Mouse (Mus musculus) layer of hippocampus, adult 2 months (tissue): ENCODE results near the gene Lhfpl2. TPM values are rescaled to one million over a fixed set of nuclear protein-coding genes. Genes with fewer than 3 reads are reported as not detected.
A peak's percentile ranks its signal among the peaks of the same experiment; 100 is the strongest.
"Not testable (repeated sequence)": the region's sequence is repeated elsewhere in the genome, so short reads cannot be mapped to it uniquely, and the experiment has no call there.

Experiments used
- DNase-seq, 2 experiments: peaks; one replicate each; pipeline ENCODE4 v3.0.0; 2022; ENCODE audit warnings: low spot score in 2 of 2
- H3K27ac ChIP-seq: fragments of 200-600 bp; 2 replicates; pipeline ENCODE4 v1.8.1; 2022
- H3K4me3 ChIP-seq: fragments of 200-600 bp; 2 replicates; pipeline ENCODE4 v1.8.1; 2022; ENCODE audit warnings: mild to moderate bottlenecking
- CTCF ChIP-seq: fragments of 200-600 bp; conservative IDR thresholded peaks from 2 replicates; pipeline ENCODE4 v1.8.1; 2022; ENCODE audit warnings: antibody characterized with exemption, mild to moderate bottlenecking, moderate library complexity
- long read RNA-seq, 2 experiments: library from polyadenylated mRNA; stranded (forward); transcript quantifications; one replicate each; pipeline ENCODE4 v2.0.0; 2021; ENCODE audit warnings: borderline mapping rate in 2 of 2
- total RNA-seq, 2 experiments: library from RNA; stranded (reverse); gene quantifications; 2 replicates each; pipeline ENCODE4 v1.2.3; 2021

Gene Lhfpl2
- 10 to 100 TPM; 25.1 to 26.5 TPM for total RNA-seq
- long read RNA-seq, experiment 1, full-length matches to known transcripts: 25 of 32 reads
- long read RNA-seq, experiment 1, partial matches to known transcripts: 5 of 32 reads
- long read RNA-seq, experiment 1, other reads (novel, unspliced or antisense): 2 of 32 reads
- long read RNA-seq, experiment 2, full-length matches to known transcripts: 35 of 45 reads
- long read RNA-seq, experiment 2, partial matches to known transcripts: 7 of 45 reads
- long read RNA-seq, experiment 2, other reads (novel, unspliced or antisense): 3 of 45 reads

- TF ChIP-seq CTCF: no peak
- Histone ChIP-seq H3K27ac (peak within 1 kb of the TSS; percentile 82), H3K4me3 (peak within 1 kb of the TSS; percentile 73)
- DNase-seq: no peak
Observed at GRCm38 (mm10) chr13:94057563-94058560, at the start of gene Lhfpl2. Gene Lhfpl2 (plus strand): TSS chr13:94057796.

GRCm38 (mm10) chr13:94011996-94012575 is 45.5 kb upstream of the Lhfpl2 start:
- no peak for TF ChIP-seq CTCF
- DNase-seq: no peak
- Histone ChIP-seq H3K4me3 (no peak overlapping the region), H3K27ac (no peak overlapping the region)

DNA sequence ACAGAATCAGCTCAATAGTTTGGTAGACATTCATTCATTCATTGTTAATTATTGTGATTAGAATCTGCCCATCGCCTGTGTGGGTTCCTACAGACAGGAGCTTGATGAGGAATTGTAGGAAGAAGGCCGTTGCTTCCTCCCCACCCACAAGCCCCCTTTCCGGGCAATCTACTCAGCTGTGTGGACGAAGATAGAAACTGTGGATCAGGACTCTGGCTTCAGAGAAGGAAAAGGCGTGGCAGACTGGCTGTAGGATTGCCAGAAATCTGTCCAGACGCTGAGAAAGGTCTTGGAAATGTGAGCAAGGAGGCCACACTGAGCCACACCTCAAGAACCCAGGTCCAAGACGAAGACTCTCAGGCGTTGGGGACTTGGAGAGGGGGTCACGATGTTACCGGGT is 43.6 kb upstream of the Lhfpl2 start:
- no peak for TF ChIP-seq CTCF
- Histone ChIP-seq H3K27ac (no peak overlapping the region), H3K4me3 (no peak overlapping the region)
- no peak for DNase-seq

GRCm38 (mm10) chr13:94024575-94024974 is 33.0 kb upstream of the Lhfpl2 start:
- not testable (repeated sequence) for H3K4me3 ChIP-seq, DNase-seq, H3K27ac ChIP-seq

DNA sequence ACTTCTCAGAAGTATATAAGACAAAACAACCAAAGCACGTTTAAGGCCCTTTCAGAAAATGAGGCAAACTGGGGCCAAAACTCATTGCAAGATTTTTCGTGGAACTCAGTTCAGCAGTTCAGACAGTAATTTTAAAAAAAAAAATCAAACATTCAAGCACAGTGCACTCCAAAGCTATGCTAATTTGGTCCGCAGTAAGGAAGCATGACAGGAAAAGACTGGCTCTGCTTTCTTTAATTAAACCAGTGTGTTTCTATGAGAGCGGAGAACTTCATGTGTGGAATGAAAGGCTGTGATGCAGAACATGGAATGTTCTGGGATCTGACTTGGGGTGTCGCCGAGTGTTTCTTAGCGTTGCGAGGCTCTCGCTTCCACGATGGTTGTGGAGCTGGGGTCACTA is 28.4 kb upstream of the Lhfpl2 start:
- DNase-seq: no peak
- Histone ChIP-seq H3K27ac (no peak overlapping the region), H3K4me3 (no peak overlapping the region)
- no peak for TF ChIP-seq CTCF

- no peak for DNase-seq
- Histone ChIP-seq H3K4me3 (no peak overlapping the region), H3K27ac (no peak overlapping the region)
- TF ChIP-seq CTCF: no peak
Observed at GRCm38 (mm10) chr13:94030551-94030950, 27.0 kb upstream of the Lhfpl2 start.

- no peak for TF ChIP-seq CTCF
- no peak for DNase-seq
- no peak overlapping the region; the same call in 1 of the 2 replicates for H3K27ac ChIP-seq
- H3K4me3 ChIP-seq: no peak overlapping the region
Observed at GRCm38 (mm10) chr13:94037313-94038051, 20.1 kb upstream of the Lhfpl2 start.

DNA sequence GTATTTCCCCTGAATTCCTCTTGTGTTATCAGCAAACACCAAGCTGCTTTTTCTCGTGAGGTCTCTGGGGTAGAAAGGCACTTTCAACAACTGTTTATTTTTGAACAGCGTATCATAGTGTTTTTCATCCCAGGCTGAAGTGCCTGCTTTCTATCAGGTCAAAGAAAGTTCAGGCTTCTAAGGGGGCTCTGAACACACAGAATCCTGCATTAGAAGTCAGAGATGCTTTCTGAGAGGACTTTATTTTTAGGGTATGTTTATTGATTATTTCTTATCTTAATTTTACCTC is 19.6 kb upstream of the Lhfpl2 start:
- no peak overlapping the region; the same call in 1 of the 2 replicates for H3K27ac ChIP-seq
- no peak overlapping the region for H3K4me3 ChIP-seq
- DNase-seq: no peak
- TF ChIP-seq CTCF: no peak

DNA sequence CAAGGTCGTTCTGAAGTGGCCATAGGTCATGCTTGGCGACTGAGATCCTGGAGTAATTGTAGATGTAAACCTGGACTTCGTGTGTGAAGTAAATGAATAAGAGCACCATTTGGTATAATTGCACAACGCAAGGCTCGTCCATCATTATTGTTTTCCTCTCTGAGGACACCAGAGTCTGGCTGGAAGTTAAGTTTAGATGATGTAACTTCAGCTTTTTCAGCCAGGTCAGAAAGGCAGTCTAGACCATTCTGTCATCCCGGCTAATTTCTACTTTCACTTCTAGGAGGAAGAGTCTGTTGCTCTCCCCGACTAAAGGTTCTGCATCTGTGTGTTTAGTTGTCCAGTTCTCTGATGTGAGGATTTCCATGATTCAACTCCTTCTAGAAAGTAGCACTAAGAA is 7.6 kb upstream of the Lhfpl2 start:
- Histone ChIP-seq H3K27ac (no peak overlapping the region), H3K4me3 (no peak overlapping the region)
- no peak for TF ChIP-seq CTCF
- DNase-seq: no peak

DNA sequence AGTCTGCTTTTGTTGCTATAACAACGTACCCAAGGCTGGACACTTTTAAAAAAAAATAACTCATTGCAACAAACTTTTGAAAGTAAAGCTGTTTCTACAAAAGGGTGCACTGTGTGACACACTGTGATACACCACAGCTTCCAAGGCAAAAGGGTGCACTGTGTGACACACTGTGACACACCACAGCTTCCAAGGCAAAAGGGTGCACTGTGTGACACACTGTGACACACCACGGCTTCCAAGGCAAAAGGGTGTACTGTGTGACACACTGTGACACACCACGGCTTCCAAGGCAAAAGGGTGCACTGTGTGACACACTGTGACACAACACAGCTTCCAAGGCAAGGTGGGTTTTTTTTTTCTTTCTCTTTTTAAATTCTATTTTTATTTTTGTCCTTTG is 6.8 kb upstream of the Lhfpl2 start:
- no peak for TF ChIP-seq CTCF
- Histone ChIP-seq H3K27ac (no peak overlapping the region), H3K4me3 (no peak overlapping the region)
- no peak for DNase-seq

GRCm38 (mm10) chr13:94057036-94057562 is 497 bp upstream of the Lhfpl2 start:
- peak overlapping the region; percentile 82; the same call in 1 of the 2 replicates for H3K27ac ChIP-seq
- DNase-seq: no peak
- TF ChIP-seq CTCF: no peak
- peak overlapping the region; percentile 73 for H3K4me3 ChIP-seq

DNA sequence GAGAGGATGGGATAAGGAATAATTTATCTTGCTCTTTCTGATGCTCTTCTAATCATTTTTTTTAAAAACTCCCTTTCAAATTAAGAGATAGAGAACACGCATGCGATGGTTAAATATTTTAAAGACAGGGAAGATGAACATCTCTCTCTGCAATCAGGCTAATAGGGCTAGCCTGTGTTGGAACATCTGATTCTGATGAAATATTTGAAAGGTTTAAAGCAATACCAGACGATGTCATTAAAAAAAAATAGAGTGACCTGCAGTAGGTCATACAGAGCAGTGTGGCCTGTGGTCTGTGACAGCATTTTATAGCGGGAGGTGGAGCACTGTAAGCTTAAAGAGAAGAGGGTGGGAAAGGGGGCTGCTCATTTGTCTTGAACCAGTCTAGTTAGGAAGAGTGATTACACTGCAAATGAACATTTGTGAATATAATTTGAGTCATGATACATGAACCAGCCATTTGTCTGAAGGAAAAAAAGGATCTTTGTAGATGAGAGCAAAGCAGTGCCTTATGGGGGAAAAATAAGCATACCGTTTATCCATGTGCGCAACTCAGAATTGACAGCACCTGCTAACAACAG is 1.1 kb downstream of the Lhfpl2 start:
- no peak for DNase-seq
- peak overlapping the region; percentile 73 for H3K4me3 ChIP-seq
- no peak for TF ChIP-seq CTCF
- H3K27ac ChIP-seq: peak overlapping the region; percentile 82; the same call in 1 of the 2 replicates
